Mouse (Mus musculus): ENCODE results near the gene Zfp651.

DNA sequence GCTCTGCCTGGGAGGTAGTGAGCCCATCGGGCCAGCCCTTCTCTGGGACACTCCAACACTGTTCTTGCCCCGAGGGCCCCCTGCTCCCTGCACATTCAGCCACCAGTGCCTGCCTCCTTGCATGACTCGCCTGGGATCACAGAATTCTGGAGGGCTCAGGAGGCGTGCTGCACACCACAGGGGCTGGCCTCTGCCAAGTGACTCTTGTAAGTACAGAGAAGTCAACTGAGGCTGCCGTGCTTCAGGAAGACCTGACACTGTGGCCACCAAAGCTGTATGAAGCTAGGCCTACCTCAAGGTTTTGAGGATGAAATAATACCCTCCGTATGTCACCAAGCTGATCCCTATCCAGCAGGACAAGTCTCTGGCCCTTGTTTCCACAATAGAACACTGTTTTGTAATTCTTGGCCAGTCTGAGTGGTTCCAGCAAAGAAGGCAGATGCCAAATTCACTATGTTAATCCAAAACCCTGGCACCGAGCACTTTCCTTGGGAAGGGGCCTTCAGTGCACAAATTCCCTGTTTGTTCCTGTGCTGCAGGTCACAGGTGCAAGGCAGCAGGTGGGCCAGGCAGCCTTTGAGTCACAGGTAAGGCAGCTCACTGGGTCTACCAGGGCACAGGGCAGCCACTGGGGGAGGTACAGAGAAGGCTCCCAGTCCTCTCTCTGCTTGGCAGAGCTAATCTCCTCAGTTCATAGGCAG, 60.8 kb downstream of the Zfp651 start:
- TF ChIP-seq GATA1 (IDR thresholded peaks at IDR 0.05; ENCODE audit: low read length) = no peak
- no peak for TF ChIP-seq TAL1 (IDR thresholded peaks at IDR 0.05; ENCODE audit: low read length)

Measured in erythroblast, embryonic 14.5 days (primary cell).